Mouse (Mus musculus) heart, embryonic 10.5 days (tissue): ENCODE measurements around the gene Lrrc57. TPM values are rescaled to one million over a fixed set of nuclear protein-coding genes. Genes with fewer than 3 reads are reported as not detected.
"Not testable (repeated sequence)": the region's sequence is repeated elsewhere in the genome, so short reads cannot be mapped to it uniquely, and the experiment has no call there.

Source experiments
- DNase-seq: peaks from one replicate; pipeline ENCODE4 v3.0.0-alpha.2; 2017; ENCODE audit warnings: low spot score
- H3K27ac ChIP-seq: fragments of 300-500 bp; sonication (generic); 2 replicates; pipeline ENCODE4 v1.5.1; 2016; ENCODE audit warnings: mild to moderate bottlenecking
- H3K27me3 ChIP-seq: fragments of 300-500 bp; sonication (generic); 2 replicates; pipeline ENCODE4 v1.6.1; 2016; ENCODE audit warnings: mild to moderate bottlenecking; ENCODE audit not compliant: poor library complexity, insufficient read depth, severe bottlenecking
- H3K36me3 ChIP-seq: fragments of 300-500 bp; sonication (generic); 2 replicates; pipeline ENCODE4 v1.6.1; 2016; ENCODE audit warnings: mild to moderate bottlenecking, moderate library complexity
- H3K4me1 ChIP-seq: fragments of 300-500 bp; sonication (generic); 2 replicates; pipeline ENCODE4 v1.6.1; 2016; ENCODE audit warnings: mild to moderate bottlenecking
- H3K4me3 ChIP-seq: fragments of 300-500 bp; sonication (generic); 2 replicates; pipeline ENCODE4 v1.5.1; 2016; ENCODE audit warnings: mild to moderate bottlenecking, moderate library complexity
- H3K9me3 ChIP-seq: fragments of 300-500 bp; sonication (generic); 2 replicates; pipeline ENCODE4 v1.6.1; 2016; ENCODE audit warnings: mild to moderate bottlenecking, moderate library complexity
- WGBS: fragments of 180-500 bp; shearing (Covaris S2); methylation state at CpG from one replicate; pipeline ENCODE4 v1.1.7; 2016; 5-methylcytosine and 5-hydroxymethylcytosine counted together
- polyA plus RNA-seq: library from polyadenylated mRNA; unstranded; fragments of >200 nt; fragmentation: Nextera tagmentation; extraction: Ambion mirVana; gene quantifications from 2 replicates; pipeline ENCODE4 v1.2.1, GENCODE M21; 2016

The Lrrc57 gene
- polyA plus RNA-seq, 1 experiment from 2014 or later, result 21.3 TPM

DNA sequence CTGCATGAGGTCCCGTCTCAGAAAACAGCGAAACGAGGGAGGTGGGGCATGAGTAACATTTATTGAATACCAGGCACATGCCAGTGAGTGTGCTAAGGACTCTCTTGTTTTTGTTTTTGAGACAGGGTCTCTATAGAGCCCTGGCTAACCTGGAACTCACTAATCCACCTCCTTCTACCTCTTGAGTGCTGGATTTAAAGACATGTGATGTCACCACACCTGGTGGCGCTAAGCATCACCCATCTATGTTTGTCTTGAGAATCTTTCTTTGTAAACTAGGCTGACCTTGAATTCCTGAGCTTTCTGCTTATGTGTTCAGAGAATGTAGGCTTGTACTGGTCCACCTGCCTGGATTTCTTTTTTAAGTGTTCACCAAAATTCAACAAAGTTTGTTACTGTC is 31.5 kb downstream of the Lrrc57 start:
- no peaks in the 10 kb centered on the region for H3K36me3 ChIP-seq
- WGBS, result 84% methylated on average over 4 of the region's 4 CpGs
- no peak overlapping the region for H3K27ac ChIP-seq
- no peaks in the 10 kb centered on the region for H3K27me3 ChIP-seq
- H3K9me3 ChIP-seq, result no peaks in the 10 kb centered on the region
- no peak for DNase-seq
- no peak overlapping the region for H3K4me3 ChIP-seq
- H3K4me1 ChIP-seq, result peaks cover 3% of the 10 kb centered on the region; the same call in 1 of the 2 replicates

- no peak overlapping the region for H3K4me3 ChIP-seq
- H3K36me3 ChIP-seq, result peaks cover 8% of the 10 kb centered on the region; the same call in 1 of the 2 replicates
- DNase-seq, result no peak
- no peaks in the 10 kb centered on the region for H3K27me3 ChIP-seq
- no peaks in the 10 kb centered on the region for H3K9me3 ChIP-seq
- H3K4me1 ChIP-seq, result no peaks in the 10 kb centered on the region; the same call in 1 of the 2 replicates
- no peak overlapping the region for H3K27ac ChIP-seq
- 73% methylated on average over 2 of the region's 2 CpGs for WGBS
Observed at GRCm38 (mm10) chr2:120575978-120576377, 33.3 kb downstream of the Lrrc57 start.

DNA sequence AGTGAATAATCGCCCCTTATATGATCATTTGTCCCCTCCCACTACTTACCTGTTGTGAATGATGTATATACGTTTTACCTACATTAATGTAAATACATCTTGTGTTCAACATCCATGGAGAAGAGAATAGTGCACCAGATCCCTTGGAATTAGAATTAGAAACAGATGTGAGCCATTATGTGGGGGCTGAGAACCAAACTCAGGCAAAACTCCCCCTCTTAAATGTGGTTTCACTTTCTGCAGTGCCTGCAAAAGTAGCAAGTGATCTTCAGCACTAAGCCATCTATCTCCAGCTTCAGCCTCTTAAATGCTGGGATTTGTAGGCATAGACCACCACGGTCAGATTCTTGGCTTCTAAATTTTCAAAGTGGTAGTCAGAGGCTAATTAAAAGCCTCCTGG is 34.2 kb downstream of the Lrrc57 start:
- Histone ChIP-seq H3K9me3 (no peaks in the 10 kb centered on the region), H3K27ac (no peak overlapping the region), H3K4me3 (no peak overlapping the region), H3K36me3 (peaks cover 8% of the 10 kb centered on the region; the same call in 1 of the 2 replicates), H3K27me3 (no peaks in the 10 kb centered on the region), H3K4me1 (no peaks in the 10 kb centered on the region; the same call in 1 of the 2 replicates)
- DNase-seq, result no peak
- 87% methylated on average over 3 of the region's 3 CpGs for WGBS

DNA sequence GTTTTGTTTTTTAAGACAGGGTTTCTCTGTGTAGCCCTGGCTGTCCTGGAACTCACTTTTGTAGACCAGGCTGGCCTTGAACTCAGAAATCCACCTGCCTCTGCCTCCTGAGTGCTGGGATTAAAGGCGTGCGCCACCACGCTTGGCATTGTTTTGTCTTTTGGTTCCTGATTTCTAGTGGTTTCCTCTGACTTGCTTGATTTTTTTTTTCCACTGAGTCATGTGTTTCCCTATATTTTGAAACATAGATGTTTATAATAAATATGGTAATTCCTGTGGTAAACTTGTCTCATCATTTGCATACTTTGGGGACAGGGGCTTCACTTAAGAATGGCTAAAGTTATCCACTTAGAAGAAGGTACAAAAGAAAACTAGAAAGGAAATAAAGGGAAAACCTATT is 37.2 kb downstream of the Lrrc57 start:
- 96% methylated on average over 3 of the region's 3 CpGs for WGBS

GRCm38 (mm10) chr2:120571081-120571480 is 38.2 kb downstream of the Lrrc57 start:
- H3K27ac ChIP-seq, result no peak overlapping the region
- H3K36me3 ChIP-seq, result peaks cover 8% of the 10 kb centered on the region; the same call in 1 of the 2 replicates
- H3K4me1 ChIP-seq, result peaks cover 12% of the 10 kb centered on the region; the same call in 1 of the 2 replicates
- no peaks in the 10 kb centered on the region for H3K27me3 ChIP-seq
- H3K9me3 ChIP-seq, result no peaks in the 10 kb centered on the region
- 91% methylated on average over 3 of the region's 3 CpGs for whole genome bisulfite sequencing
- H3K4me3 ChIP-seq, result no peak overlapping the region
- DNase-seq, result no peak

More for the DNA sequence above, 37.2 kb downstream of the Lrrc57 start:
- H3K27ac ChIP-seq, DNase-seq, H3K9me3 ChIP-seq, H3K4me3 ChIP-seq, H3K36me3 ChIP-seq, H3K27me3 ChIP-seq: not testable (repeated sequence)
- H3K4me1 ChIP-seq, result peaks cover 12% of the 10 kb centered on the region; the same call in 1 of the 2 replicates

- Histone ChIP-seq H3K9me3 (no peaks in the 10 kb centered on the region), H3K36me3 (peaks cover 8% of the 10 kb centered on the region; the same call in 1 of the 2 replicates), H3K4me1 (peaks cover 12% of the 10 kb centered on the region; the same call in 1 of the 2 replicates), H3K27me3 (no peaks in the 10 kb centered on the region), H3K4me3 (peak overlapping the region; percentile 82), H3K27ac (peak overlapping the region; percentile 95)
- under 1% methylated on average over 22 of the region's 22 CpGs for WGBS
- DNase-seq, result no peak
Observed at GRCm38 (mm10) chr2:120567798-120568320, 41.5 kb downstream of the Lrrc57 start.

DNA sequence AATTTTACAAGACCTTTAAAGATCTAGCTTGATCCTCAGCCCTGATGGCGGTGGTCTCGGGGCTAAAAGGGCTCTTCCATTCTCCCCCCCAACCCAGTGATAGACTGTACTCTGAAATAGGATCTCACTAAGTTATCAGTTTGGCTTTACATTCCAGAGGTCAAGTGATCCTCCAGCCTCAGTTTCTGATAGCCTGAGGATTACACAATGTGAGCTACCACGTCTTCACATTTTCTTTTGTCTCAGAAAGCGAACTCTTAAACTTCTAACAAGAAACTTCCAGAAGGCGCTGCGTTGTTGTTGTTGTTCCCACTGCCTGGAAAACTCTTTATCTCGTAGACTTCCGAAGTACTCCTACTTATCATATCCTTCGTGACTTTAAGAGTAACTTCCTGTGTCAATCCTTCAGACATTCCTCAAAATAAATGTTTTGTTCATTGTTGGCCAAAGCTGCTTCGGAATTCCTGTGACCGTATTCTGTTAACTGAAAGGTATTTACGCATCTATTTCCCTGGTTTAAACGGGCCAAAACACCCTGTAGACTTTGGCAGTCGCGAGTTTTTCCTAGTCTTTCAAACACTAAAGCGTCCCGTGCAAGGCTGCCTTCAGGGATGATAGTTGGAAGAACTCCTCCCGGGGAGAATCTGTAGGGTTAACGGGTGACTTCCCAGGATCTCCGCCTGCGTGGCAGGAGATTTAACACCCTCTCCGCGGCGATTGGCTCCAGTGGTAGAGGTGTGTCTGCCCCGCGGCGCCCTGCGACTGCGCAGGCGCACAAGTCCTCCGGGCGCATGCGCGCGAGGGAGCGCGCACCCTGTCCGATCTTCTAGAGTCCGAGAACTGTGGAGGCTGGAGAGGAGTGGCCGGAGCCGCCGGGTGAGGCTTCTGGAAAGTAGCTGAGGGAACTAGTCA is 42.2 kb downstream of the Lrrc57 start, which contains the start of gene Snap23:
Gene Snap23, plus strand, starts transcription at position 786 of the 912 bp plus-strand sequence.
- Histone ChIP-seq H3K27me3 (no peaks in the 10 kb centered on the region), H3K27ac (peak within 1 kb of the TSS; percentile 95), H3K9me3 (no peaks in the 10 kb centered on the region), H3K36me3 (peaks cover 8% of the 10 kb centered on the region; the same call in 1 of the 2 replicates), H3K4me1 (peaks cover 12% of the 10 kb centered on the region; the same call in 1 of the 2 replicates), H3K4me3 (peak within 1 kb of the TSS; percentile 82)
- under 1% methylated on average over 42 of the region's 42 CpGs for WGBS
- DNase-seq, result peak; percentile 98

DNA sequence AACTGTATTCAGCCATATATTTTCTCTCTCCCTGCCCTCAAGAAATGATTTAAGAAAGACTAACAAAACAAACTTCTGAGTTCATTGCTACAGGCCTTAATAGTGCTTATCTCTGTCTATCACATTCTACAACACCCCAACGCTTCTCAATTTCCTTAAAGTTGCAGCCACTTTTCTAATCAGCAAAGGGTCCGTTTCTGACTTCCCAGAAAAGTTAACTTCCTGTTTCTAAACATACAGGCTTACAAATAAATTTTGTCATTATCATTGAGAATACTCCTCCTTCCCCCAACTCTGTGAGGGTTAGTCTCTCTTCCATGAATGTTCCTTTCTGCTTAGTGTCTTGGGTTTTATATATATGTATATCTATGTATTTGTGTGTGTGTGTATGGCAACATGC is 44.0 kb downstream of the Lrrc57 start:
- 62% methylated on average over 2 of the region's 2 CpGs for WGBS

DNA sequence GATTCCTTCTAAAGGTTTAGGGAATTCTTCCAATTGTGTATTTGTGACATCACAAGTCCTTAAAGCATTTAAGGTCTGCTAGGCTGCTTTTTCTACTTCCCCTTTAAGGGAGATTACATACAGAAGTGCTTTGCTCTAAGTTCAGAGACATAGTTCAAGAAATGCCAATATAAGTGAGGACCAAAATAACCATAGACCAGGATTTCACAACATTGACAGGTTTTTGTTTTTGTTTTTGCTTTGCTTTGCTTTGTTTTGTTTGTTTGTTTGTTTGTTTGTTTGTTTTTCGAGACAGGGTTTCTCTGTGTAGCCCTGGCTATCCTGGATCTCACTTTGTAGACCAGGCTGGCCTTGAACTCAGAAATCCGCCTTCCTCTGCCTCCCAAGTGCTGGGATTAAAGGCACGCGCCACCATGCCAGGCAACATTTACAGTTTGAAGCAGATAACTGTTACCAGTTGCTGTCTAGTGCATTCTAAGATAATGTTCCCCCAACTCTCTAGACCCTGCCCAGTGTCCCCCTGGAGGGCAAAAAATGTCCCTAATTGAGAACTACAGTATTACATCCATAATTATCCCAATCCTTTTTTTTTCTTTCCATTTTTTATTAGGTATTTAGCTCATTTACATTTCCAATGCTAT is 44.7 kb downstream of the Lrrc57 start:
- not testable (repeated sequence) for H3K27ac ChIP-seq, H3K27me3 ChIP-seq, H3K9me3 ChIP-seq, H3K4me3 ChIP-seq, DNase-seq, H3K36me3 ChIP-seq
- 93% methylated on average over 4 of the region's 4 CpGs for WGBS
- peaks cover 12% of the 10 kb centered on the region; the same call in 1 of the 2 replicates for H3K4me1 ChIP-seq

More for the DNA sequence above, 44.0 kb downstream of the Lrrc57 start:
- Histone ChIP-seq H3K9me3 (no peaks in the 10 kb centered on the region), H3K27me3 (no peaks in the 10 kb centered on the region), H3K27ac (no peak overlapping the region), H3K4me1 (peaks cover 12% of the 10 kb centered on the region; the same call in 1 of the 2 replicates), H3K4me3 (no peak overlapping the region), H3K36me3 (peaks cover 4% of the 10 kb centered on the region)
- no peak for DNase-seq

GRCm38 (mm10) chr2:120563235-120563990 is 45.9 kb downstream of the Lrrc57 start, which contains the start of gene Zfp106:
Zfp106 (minus strand) TSS chr2:120563843.
- Histone ChIP-seq H3K36me3 (peaks cover 6% of the 10 kb centered on the region), H3K27ac (peak within 1 kb of the TSS; percentile 98), H3K4me1 (peaks cover 2% of the 10 kb centered on the region; the same call in 1 of the 2 replicates), H3K9me3 (no peaks in the 10 kb centered on the region), H3K27me3 (no peaks in the 10 kb centered on the region), H3K4me3 (peak within 1 kb of the TSS; percentile 95)
- WGBS, result under 1% methylated on average over 50 of the region's 50 CpGs
- peak; percentile 93 for DNase-seq

DNA sequence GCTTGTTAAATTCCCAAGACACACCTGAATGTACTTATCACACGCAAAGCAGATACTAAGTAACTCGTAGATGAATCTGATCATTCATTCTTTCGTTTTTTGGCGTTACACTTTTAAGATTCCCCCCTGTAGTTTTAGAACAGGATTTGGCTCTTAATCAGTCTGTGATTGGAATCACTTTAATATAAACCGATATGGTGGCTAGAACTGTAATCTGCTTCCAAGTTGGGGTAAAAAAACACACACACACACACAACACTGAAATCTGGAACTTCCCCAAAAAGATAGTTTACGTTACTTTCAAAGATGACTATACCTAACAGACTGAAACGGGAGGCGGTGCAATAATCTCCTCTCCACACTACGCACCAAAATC is 46.5 kb downstream of the Lrrc57 start:
- Histone ChIP-seq H3K4me1 (no peaks in the 10 kb centered on the region), H3K27me3 (no peaks in the 10 kb centered on the region), H3K27ac (peak overlapping the region; percentile 98), H3K9me3 (no peaks in the 10 kb centered on the region), H3K4me3 (peak overlapping the region; percentile 95), H3K36me3 (peaks cover 6% of the 10 kb centered on the region)
- DNase-seq, result no peak
- 19% methylated on average over 9 of the region's 9 CpGs for WGBS

GRCm38 (mm10) chr2:120561524-120561923 is 47.8 kb downstream of the Lrrc57 start:
- 89% methylated on average over 1 of the region's 1 CpGs for WGBS

More at GRCm38 (mm10) chr2:120561524-120561923, 47.8 kb downstream of the Lrrc57 start:
- Histone ChIP-seq H3K4me1 (no peaks in the 10 kb centered on the region), H3K27me3 (no peaks in the 10 kb centered on the region), H3K4me3 (no peak overlapping the region), H3K9me3 (no peaks in the 10 kb centered on the region), H3K36me3 (peaks cover 10% of the 10 kb centered on the region), H3K27ac (no peak overlapping the region)
- no peak for DNase-seq
